Mouse (Mus musculus) limb, embryonic 14.5 days (tissue): ENCODE measurements around the gene Mrps6. TPM values are rescaled to one million over a fixed set of nuclear protein-coding genes. Genes with fewer than 3 reads are reported as not detected.

Experiments
- ATAC-seq: fragments of 200-750 bp; cut with Nextera tagmentation; 2 replicates; pipeline ENCODE4 v1.8.0; 2017; ENCODE audit warnings: low read depth, moderate number of reproducible peaks, moderate TSS enrichment; ENCODE audit not compliant: low FRiP score
- DNase-seq: peaks from one replicate; pipeline ENCODE4 v3.0.0-alpha.2; 2015; ENCODE audit warnings: low spot score
- H3K27ac ChIP-seq: fragments of 300-500 bp; sonication (generic); replicated peaks from 2 replicates; pipeline ENCODE4 v1.5.1; 2014; ENCODE audit warnings: low read depth, mild to moderate bottlenecking, low read length, moderate library complexity, mixed read lengths
- H3K27me3 ChIP-seq: fragments of 300-500 bp; sonication (generic); 2 replicates; pipeline ENCODE4 v1.6.1; 2014; ENCODE audit warnings: low read length, mixed read lengths; ENCODE audit not compliant: control insufficient read depth, insufficient read depth
- H3K36me3 ChIP-seq: fragments of 300-500 bp; sonication (generic); 2 replicates; pipeline ENCODE4 v1.6.1; 2014; ENCODE audit warnings: mild to moderate bottlenecking, low read length, moderate library complexity, mixed read lengths; ENCODE audit not compliant: control insufficient read depth, insufficient read depth
- H3K4me1 ChIP-seq: fragments of 300-500 bp; sonication (generic); 2 replicates; pipeline ENCODE4 v1.6.1; 2014; ENCODE audit warnings: antibody characterized with exemption, low read length, mixed read lengths; ENCODE audit not compliant: control insufficient read depth, insufficient read depth
- H3K4me2 ChIP-seq: fragments of 300-500 bp; sonication (generic); replicated peaks from 2 replicates; pipeline ENCODE4 v1.6.1; 2014; ENCODE audit warnings: low read depth, mild to moderate bottlenecking, low read length, moderate library complexity; ENCODE audit not compliant: severe bottlenecking
- H3K4me3 ChIP-seq: fragments of 300-500 bp; sonication (generic); replicated peaks from 2 replicates; pipeline ENCODE4 v1.5.1; 2014; ENCODE audit warnings: low read length
- H3K9ac ChIP-seq: fragments of 300-500 bp; sonication (generic); 2 replicates; pipeline ENCODE4 v1.6.1; 2014; ENCODE audit warnings: mild to moderate bottlenecking, low read depth, low read length, moderate library complexity; ENCODE audit not compliant: severe bottlenecking
- H3K9me3 ChIP-seq: fragments of 300-500 bp; sonication (generic); 2 replicates; pipeline ENCODE4 v1.6.1; 2016; ENCODE audit warnings: low read length; ENCODE audit not compliant: control insufficient read depth
- POLR2A ChIP-seq: fragments of 200-500 bp; IDR thresholded peaks from 2 replicates; pipeline ENCODE4 v1.8.0; 2012; ENCODE audit warnings: inconsistent platforms, mild to moderate bottlenecking, moderate library complexity, borderline replicate concordance; ENCODE audit not compliant: insufficient read depth, insufficient read length; ENCODE audit errors: extremely low read depth
- WGBS: fragments of 180-500 bp; shearing (Covaris S2); extraction: QIAGEN DNeasy Blood & Tissue Kit; methylation state at CpG from one replicate; pipeline ENCODE4 v1.1.7; 2014; 5-methylcytosine and 5-hydroxymethylcytosine counted together
- polyA plus RNA-seq, 2 experiments: library from polyadenylated mRNA; depleted of rRNA in 1 of 2; stranded (reverse) in 1 of 2; unstranded in 1 of 2; fragments of >200 nt; fragmentation: Nextera tagmentation in 1 of 2; extraction: Ambion mirVana in 1 of 2; gene quantifications; 2 replicates each; pipeline versions ENCODE4 v1.2.1 to v1.2.3; 2012 to 2014

Mrps6 gene
- polyA plus RNA-seq, 2 experiments, result 49.5 to 101 TPM

DNA sequence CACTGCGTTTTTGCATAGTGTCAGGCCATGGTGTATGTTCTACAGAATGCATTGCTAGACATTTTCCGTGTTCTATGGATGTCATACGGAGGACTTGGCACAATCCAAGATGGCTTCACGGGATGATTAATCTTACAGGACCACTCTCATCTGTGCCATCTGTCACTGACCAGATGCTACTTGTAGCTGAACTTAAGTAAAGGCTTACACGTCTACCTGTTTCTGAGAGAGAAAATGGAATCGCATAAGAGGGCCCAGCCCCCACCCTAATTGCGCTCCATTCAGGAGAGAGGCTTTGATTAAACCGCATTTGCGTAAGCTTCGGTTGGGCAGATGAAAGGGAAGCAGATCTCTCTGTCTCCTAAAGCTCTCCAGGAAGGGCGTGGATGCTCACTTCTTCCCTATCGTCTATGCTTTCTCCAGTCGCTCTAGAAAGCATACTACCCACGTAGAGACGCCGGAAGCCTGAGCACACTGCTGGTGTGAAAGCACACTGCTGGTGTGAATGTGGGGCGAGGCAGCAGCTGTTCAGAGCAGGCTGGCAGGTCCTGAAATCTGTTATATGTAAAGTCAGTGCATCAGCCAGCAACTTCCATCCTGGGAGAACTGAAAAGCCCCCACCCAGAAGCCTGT is 62.9 kb downstream of the Mrps6 start:
- 71% methylated on average over 17 of the region's 17 CpGs for WGBS
- peaks cover 8% of the 10 kb centered on the region for H3K4me1 ChIP-seq

DNA sequence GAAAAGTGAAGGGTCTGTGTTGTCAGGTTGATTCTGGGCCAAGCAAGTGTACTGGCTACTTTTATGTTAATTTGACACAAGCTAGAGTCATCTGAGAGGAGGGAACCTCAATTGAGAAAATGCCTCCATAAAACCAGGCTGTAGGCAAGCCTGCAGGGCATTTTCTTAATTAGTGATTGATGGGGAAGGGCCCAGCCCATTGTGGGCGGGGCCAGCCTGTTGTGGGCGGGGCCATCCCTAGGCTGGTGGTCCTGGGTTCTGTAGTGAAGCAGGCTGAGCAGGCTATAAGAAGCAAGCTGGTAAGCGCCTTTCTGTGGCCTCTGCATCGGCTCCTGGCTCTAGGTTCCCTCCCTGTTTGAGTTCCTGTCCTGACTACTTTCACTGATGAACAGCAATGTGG is 69.2 kb downstream of the Mrps6 start:
- H3K27me3 ChIP-seq, result no peaks in the 10 kb centered on the region

More for the DNA sequence above, 62.9 kb downstream of the Mrps6 start:
- Histone ChIP-seq H3K36me3 (no peaks in the 10 kb centered on the region), H3K9me3 (peaks cover 6% of the 10 kb centered on the region), H3K4me3 (no peak overlapping the region), H3K27me3 (no peaks in the 10 kb centered on the region), H3K9ac (no peak overlapping the region), H3K4me2 (no peak overlapping the region), H3K27ac (no peak overlapping the region)
- ATAC-seq (no peak), DNase-seq (no peak)
- no peak for TF ChIP-seq POLR2A

DNA sequence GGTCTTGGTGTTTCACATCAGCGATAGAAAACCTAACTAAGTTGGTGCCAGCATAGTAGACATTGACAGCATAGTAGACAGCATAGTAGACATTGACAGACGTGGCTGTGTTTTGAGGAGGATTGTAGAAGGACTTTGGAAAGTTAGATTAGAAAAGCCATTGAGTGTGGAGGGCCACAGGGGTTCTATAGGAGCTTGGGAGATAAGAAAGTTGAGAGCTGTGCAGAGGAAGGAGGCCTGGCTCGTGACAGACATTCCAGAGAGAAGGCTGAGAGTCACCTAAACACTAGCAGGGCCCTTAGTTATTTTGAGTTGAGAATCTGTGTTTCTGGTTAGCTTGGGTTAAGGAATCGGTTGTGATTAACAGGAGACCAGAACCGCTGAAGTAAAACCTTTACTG is 69.6 kb downstream of the Mrps6 start:
- 81% methylated on average over 5 of the region's 5 CpGs for WGBS
- peaks cover 6% of the 10 kb centered on the region for H3K9me3 ChIP-seq
- H3K27ac ChIP-seq, result no peak overlapping the region
- ATAC-seq, result no peak
- H3K36me3 ChIP-seq, result no peaks in the 10 kb centered on the region
- no peaks in the 10 kb centered on the region for H3K4me1 ChIP-seq
- TF ChIP-seq POLR2A, result no peak
- no peak overlapping the region for H3K4me2 ChIP-seq
- DNase-seq, result no peak
- no peak overlapping the region for H3K9ac ChIP-seq
- no peak overlapping the region for H3K4me3 ChIP-seq
- H3K27me3 ChIP-seq, result no peaks in the 10 kb centered on the region

More for the DNA sequence above, 69.2 kb downstream of the Mrps6 start:
- Histone ChIP-seq H3K27ac (no peak overlapping the region), H3K9me3 (peaks cover 6% of the 10 kb centered on the region), H3K9ac (no peak overlapping the region), H3K36me3 (no peaks in the 10 kb centered on the region), H3K4me3 (no peak overlapping the region), H3K4me2 (no peak overlapping the region), H3K4me1 (no peaks in the 10 kb centered on the region)
- TF ChIP-seq POLR2A, result no peak
- ATAC-seq, result no peak
- DNase-seq, result no peak
- WGBS, result 53% methylated on average over 4 of the region's 4 CpGs

GRCm38 (mm10) chr16:92129843-92130242 is 71.8 kb downstream of the Mrps6 start:
- Histone ChIP-seq H3K4me3 (no peak overlapping the region), H3K27me3 (no peaks in the 10 kb centered on the region), H3K4me2 (no peak overlapping the region), H3K9me3 (no peaks in the 10 kb centered on the region), H3K9ac (no peak overlapping the region), H3K27ac (no peak overlapping the region), H3K4me1 (no peaks in the 10 kb centered on the region), H3K36me3 (no peaks in the 10 kb centered on the region)
- WGBS, result 94% methylated on average over 8 of the region's 8 CpGs
- ATAC-seq, result no peak
- no peak for TF ChIP-seq POLR2A
- no peak for DNase-seq

DNA sequence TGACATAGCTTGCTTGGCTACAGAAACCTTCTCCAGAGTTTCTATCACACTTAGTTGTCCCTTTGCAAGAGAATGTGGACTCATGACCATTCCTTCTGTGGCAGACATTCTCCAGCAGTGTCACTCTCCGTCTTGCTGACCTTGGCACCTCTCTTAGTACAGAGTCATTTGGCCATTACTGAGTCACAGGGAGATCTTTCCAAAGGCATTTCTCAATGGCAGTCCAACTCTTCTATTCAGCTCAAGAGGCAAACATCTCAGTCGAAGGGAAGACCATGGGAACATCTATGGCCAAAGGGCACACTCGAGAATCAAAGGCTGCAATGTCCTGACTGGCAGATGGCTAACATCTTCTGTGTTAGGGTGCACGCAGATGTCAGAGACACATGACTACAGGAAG is 74.4 kb downstream of the Mrps6 start:
- Histone ChIP-seq H3K36me3 (no peaks in the 10 kb centered on the region), H3K4me1 (no peaks in the 10 kb centered on the region), H3K9ac (no peak overlapping the region), H3K4me3 (no peak overlapping the region), H3K27me3 (no peaks in the 10 kb centered on the region), H3K27ac (no peak overlapping the region), H3K4me2 (no peak overlapping the region), H3K9me3 (no peaks in the 10 kb centered on the region)
- no peak for DNase-seq
- no peak for TF ChIP-seq POLR2A
- no peak for ATAC-seq
- WGBS, result 84% methylated on average over 4 of the region's 4 CpGs
